17 mouse cellular contexts compared by ENCODE assay signal in genomic region chr10:73216001-73216400, GRCm38 (mm10).
DNase-seq lines count a peak whose midpoint lies in the region; ATAC-seq and TF ChIP-seq lines count a peak whose summit lies in the region.
"Had no signal": no experiment of that assay in that cellular context is flagged by ENCODE, and none has a peak within 500 bp of the region (broad histone marks: within the 10 kb centered on the region; RNA-seq: fewer than 3 reads in every experiment).

No protein-coding gene starts in this region.

- no peaks in the 10 kb centered on the region for H3K9me3 ChIP-seq in forebrain, postnatal 0 days (ENCODE audit: low read length)
- H3K9me3 ChIP-seq in forebrain, embryonic 13.5 days (replicated peaks) = no peaks in the 10 kb centered on the region
- H3K9me3 ChIP-seq: embryonic facial prominence, embryonic 10.5 days; heart, embryonic 13.5 days; hindbrain, embryonic 12.5 days had no signal

- no peak overlapping the region for H3K9ac ChIP-seq in forebrain, postnatal 0 days
- no peak overlapping the region for H3K9ac ChIP-seq in forebrain, embryonic 13.5 days
- H3K9ac ChIP-seq: heart, embryonic 13.5 days; hindbrain, embryonic 12.5 days had no signal

- 50% methylated on average over 2 of the region's 2 CpGs for WGBS in forebrain, postnatal 0 days
- WGBS in forebrain, embryonic 13.5 days = 77% methylated on average over 2 of the region's 2 CpGs

- H3K4me3 ChIP-seq in forebrain, postnatal 0 days (ENCODE audit: low read depth, low read length) = no peak overlapping the region
- H3K4me3 ChIP-seq in forebrain, embryonic 13.5 days = no peak overlapping the region
- H3K4me3 ChIP-seq in layer of hippocampus, adult 2 months = no peak overlapping the region
- H3K4me3 ChIP-seq: embryonic facial prominence, embryonic 10.5 days; heart, embryonic 13.5 days; hindbrain, embryonic 12.5 days had no signal

- no peak for DNase-seq in forebrain, postnatal 0 days
- DNase-seq in layer of hippocampus, adult 2 months (ENCODE audit: low spot score in 2 of 2) = no peak
- DNase-seq in layer of hippocampus, adult 9-10 months (ENCODE audit: low spot score) = no peak
- DNase-seq in NIH3T3 (ENCODE audit: low read depth) = peak; percentile 46
- DNase-seq in brain, embryonic 14.5 days (ENCODE audit: low read depth) = peak; percentile 7
- DNase-seq in cerebellum, adult 9-11 months = no peak
- DNase-seq: adrenal gland, postnatal 10 days; cerebellum, adult 18-20 months; cerebellum, postnatal 10 days; gastrocnemius, postnatal 25 days; heart, postnatal 4 days; kidney, adult 2 months had no signal

- H3K27me3 ChIP-seq in forebrain, postnatal 0 days (ENCODE audit: insufficient read depth, low read length) = no peaks in the 10 kb centered on the region
- H3K27me3 ChIP-seq in forebrain, embryonic 13.5 days = no peaks in the 10 kb centered on the region
- H3K27me3 ChIP-seq: heart, embryonic 13.5 days; hindbrain, embryonic 12.5 days had no signal

- H3K4me1 ChIP-seq in forebrain, postnatal 0 days (ENCODE audit: insufficient read depth) = no peaks in the 10 kb centered on the region
- no peaks in the 10 kb centered on the region for H3K4me1 ChIP-seq in forebrain, embryonic 13.5 days
- H3K4me1 ChIP-seq: embryonic facial prominence, embryonic 10.5 days; heart, embryonic 13.5 days; hindbrain, embryonic 12.5 days had no signal

- no peak overlapping the region for H3K27ac ChIP-seq in forebrain, postnatal 0 days (ENCODE audit: low read depth, low read length)
- H3K27ac ChIP-seq in forebrain, embryonic 13.5 days = no peak overlapping the region
- no peak overlapping the region for H3K27ac ChIP-seq in layer of hippocampus, adult 2 months
- H3K27ac ChIP-seq: embryonic facial prominence, embryonic 10.5 days; heart, embryonic 13.5 days; hindbrain, embryonic 12.5 days had no signal

- TF ChIP-seq CTCF in forebrain, postnatal 0 days (IDR thresholded peaks at IDR 0.05; ENCODE audit: low read depth) = peak; percentile 34
- peak; percentile 54 for TF ChIP-seq CTCF in layer of hippocampus, adult 2 months (conservative IDR thresholded peaks at IDR 0.05)
- no peak for TF ChIP-seq CTCF in brain, embryonic 14.5 days (IDR thresholded peaks at IDR 0.05; ENCODE audit: borderline replicate concordance, extremely low read depth, insufficient read depth, insufficient read length)

- ATAC-seq in forebrain, postnatal 0 days = no peak
- ATAC-seq in forebrain, embryonic 13.5 days = no peak
- ATAC-seq: intestine, embryonic 16.5 days had no signal

- H3K36me3 ChIP-seq in forebrain, postnatal 0 days (ENCODE audit: insufficient read depth) = no peaks in the 10 kb centered on the region
- H3K36me3 ChIP-seq in forebrain, embryonic 13.5 days (ENCODE audit: poor library complexity, severe bottlenecking) = no peaks in the 10 kb centered on the region
- H3K36me3 ChIP-seq: embryonic facial prominence, embryonic 10.5 days; heart, embryonic 13.5 days; hindbrain, embryonic 12.5 days had no signal

- H3K4me2 ChIP-seq in forebrain, postnatal 0 days (ENCODE audit: low read depth) = no peak overlapping the region
- H3K4me2 ChIP-seq in forebrain, embryonic 13.5 days = no peak overlapping the region
- H3K4me2 ChIP-seq: heart, embryonic 13.5 days; hindbrain, embryonic 12.5 days had no signal

- no peak for TF ChIP-seq POLR2A in brain, embryonic 14.5 days (IDR thresholded peaks at IDR 0.05; ENCODE audit: borderline replicate concordance, extremely low read depth, insufficient read depth, insufficient read length, poor library complexity, severe bottlenecking)

Comparison
In these comparisons a context has a peak if more than half of its experiments do, and no peak if none do; other contexts are left out.
1. DNase-seq: peak in NIH3T3 (single experiment) and brain, embryonic 14.5 days (single experiment); none in forebrain, postnatal 0 days (single experiment), layer of hippocampus, adult 2 months (0 of 2), layer of hippocampus, adult 9-10 months (single experiment) and cerebellum, adult 9-11 months (single experiment).